Mouse (Mus musculus): ENCODE results near the gene Abca12.

The Abca12 gene

GRCm38 (mm10) chr1:71330349-71330748, 84.4 kb downstream of the Abca12 start:
- DNase-seq, result no peak

DNA sequence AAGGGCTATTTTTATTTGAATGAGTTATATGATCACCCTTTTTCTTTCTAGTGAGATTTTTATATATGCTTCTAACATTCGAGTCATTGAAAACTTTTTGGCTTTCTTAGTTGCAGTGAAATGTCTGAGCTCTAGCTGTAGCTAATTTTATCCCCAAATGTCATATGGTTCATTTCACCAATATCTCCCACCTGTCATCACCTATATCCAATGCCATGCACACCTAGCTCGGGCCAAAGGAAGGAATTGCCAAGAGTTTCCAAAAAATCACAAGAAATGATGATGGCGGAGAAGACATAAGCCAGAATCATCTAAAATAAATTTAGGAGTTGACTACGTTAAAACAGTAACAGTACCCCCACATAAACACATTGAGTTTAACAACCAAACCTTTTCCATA, 102.5 kb downstream of the Abca12 start:
- DNase-seq, result no peak

GRCm38 (mm10) chr1:71310614-71311013, 104.1 kb downstream of the Abca12 start:
- DNase-seq, result no peak

GRCm38 (mm10) chr1:71307362-71307761, 107.3 kb downstream of the Abca12 start:
- no peak for DNase-seq

GRCm38 (mm10) chr1:71306196-71306595, 108.5 kb downstream of the Abca12 start:
- DNase-seq, result no peak

GRCm38 (mm10) chr1:71304588-71304987, 110.1 kb downstream of the Abca12 start:
- no peak for DNase-seq

DNA sequence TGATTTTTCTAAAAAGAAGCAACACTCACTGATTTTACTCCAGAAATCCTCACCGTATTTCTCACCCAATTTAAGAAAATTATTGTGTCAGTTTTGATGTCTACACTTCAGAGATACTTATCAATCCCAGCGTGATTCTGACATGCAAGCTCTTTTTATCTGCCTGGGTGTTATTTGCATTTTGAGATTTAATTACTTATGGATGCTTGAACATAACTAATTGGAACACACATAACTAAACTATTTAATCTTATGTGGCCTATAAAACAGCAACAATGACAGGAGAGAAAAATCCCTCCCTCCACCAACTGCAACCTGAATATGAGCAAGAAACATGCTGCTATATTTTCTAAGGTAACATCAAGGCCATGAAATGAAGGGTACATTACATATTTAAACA, 117.7 kb downstream of the Abca12 start:
- no peak for DNase-seq

GRCm38 (mm10) chr1:71296585-71296984, 118.1 kb downstream of the Abca12 start:
- DNase-seq, result no peak

DNA sequence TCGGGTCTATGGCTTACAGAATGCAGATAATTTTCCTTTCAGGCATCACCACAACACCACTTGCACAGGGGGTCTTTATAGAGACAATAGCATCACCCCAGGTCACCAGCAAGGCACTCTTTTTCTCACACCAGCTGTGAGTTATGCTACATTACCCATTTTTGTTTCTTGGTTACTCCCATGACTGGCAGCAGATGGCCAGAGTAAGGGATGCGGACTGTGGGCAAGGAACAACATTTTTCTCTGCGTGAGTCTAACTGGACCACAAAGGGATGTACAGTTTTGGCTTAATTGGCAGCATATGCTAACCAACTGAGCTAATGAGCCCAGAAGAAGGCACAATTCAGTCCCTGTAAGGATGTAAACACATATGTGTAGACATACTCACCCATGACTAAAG, 122.8 kb downstream of the Abca12 start:
- DNase-seq, result no peak

GRCm38 (mm10) chr1:71289511-71289910, 125.2 kb downstream of the Abca12 start:
- peak; percentile 52 for DNase-seq

- no peak for DNase-seq
These were observed 137.8 kb downstream of the Abca12 start for GRCm38 (mm10) chr1:71276940-71277339.

GRCm38 (mm10) chr1:71272550-71272949, 142.2 kb downstream of the Abca12 start:
- peak; percentile 19 for DNase-seq

GRCm38 (mm10) chr1:71272077-71272476, 142.6 kb downstream of the Abca12 start:
- no peak for DNase-seq

- DNase-seq, result no peak
These were observed 144.6 kb downstream of the Abca12 start for GRCm38 (mm10) chr1:71270083-71270482.

- DNase-seq, result no peak
These were observed 148.1 kb downstream of the Abca12 start for GRCm38 (mm10) chr1:71266630-71267029.

DNA sequence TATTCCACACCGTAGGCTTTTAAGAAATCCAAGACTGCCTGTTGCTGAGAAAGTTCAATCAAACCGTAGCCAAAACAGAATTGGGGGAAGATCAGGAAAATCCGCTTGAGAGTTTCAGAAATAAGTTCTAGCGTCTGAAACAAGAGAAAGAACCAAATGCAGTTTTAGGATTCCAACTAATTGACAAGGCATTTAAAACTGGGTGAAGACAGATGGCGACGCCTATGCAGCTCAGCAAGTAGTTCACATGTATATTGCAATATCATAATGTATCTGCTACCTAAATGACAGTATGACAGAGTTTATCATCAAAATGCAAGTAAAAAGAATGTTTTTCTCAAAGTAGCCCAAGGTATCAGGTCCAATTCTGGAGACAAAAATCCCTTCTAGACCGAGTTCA, 151.2 kb downstream of the Abca12 start:
- DNase-seq, result no peak

DNA sequence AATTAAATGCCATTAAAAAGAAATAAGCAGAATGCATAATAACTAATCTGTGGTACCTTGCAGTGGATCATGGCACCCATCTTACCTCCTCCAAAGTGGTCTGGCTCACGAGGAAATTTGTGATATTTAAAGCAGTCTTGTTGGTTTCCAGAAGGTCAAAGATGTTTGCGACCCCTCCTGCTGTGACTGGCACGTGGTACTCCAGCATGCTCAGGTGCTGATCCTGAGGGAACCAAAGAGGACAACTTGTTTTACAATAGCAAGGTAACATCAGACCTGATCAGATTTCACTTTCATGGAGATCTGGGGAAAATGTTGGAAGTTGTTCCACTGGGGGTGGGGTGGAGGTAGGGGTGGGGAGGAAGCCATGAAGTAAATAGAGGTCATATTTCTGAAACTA, 170.1 kb downstream of the Abca12 start:
- DNase-seq, result no peak

DNA sequence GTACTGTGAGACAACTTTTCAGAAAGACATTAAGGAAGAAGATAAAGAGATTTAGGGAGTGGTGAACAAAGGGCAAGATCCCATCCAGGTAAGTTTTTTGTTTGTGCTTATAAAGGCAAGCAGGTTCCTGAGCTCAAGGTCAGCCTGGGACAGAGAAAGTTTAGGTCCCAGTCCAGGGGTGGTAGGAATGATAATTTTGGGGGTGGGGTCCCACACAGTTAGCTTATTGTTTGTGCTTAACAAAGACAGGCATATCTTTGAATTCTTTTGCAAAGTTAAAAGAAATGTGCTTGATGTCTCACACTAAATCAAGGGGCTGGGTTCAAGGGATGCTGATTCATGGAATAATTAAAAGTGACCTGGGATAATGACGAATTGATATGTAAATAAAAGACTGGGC, 173.3 kb downstream of the Abca12 start:
- no peak for DNase-seq

- DNase-seq, result no peak
These were observed 175.1 kb downstream of the Abca12 start for GRCm38 (mm10) chr1:71239586-71239985.

GRCm38 (mm10) chr1:71235335-71235734, 179.4 kb downstream of the Abca12 start:
- DNase-seq, result no peak

DNA sequence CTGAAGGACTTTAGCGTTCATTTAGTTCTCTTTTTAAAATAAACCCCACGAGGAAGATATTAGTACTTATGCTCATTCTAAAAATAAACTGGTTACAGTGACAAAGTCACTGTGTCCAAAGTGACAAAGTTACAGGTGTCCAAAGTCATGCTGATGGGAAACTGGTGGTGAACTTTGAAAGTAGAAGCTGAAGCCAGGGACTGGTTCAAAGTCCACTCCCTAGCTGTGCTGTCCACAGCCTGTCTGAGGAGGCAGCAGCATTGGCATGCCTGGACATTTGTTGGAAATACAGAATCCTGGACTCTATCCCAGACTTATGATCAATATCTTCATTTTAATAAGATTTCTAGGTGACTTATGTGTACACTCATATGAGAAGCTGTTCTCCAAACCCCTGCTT, 183.5 kb downstream of the Abca12 start:
- DNase-seq, result no peak

DNA sequence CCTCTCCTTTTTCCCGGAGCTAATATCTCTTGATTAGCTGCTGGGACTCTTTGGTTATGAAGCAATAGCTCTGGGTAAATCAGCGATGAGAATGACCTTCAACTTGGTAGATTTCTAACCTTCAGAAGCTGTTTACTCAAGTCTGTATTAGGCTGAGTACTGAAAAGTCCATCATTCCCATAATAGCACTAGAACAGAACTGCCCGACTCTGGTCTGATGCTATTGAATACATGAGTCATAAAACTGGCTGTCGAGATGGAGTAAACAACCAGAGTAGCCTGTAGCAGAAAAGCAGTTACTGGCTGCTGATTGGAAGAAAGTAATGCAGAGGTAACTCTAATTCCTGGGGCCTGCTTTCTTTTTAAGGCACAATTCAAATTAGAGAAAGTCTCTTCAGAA, 211.1 kb downstream of the Abca12 start:
- DNase-seq, result no peak

- DNase-seq, result no peak
These were observed 218.5 kb downstream of the Abca12 start for GRCm38 (mm10) chr1:71196191-71196590.

- DNase-seq, result no peak
These were observed 219.4 kb downstream of the Abca12 start for GRCm38 (mm10) chr1:71195333-71195732.

- no peak for DNase-seq
These were observed 220.8 kb downstream of the Abca12 start for GRCm38 (mm10) chr1:71193931-71194330.

Data from right cerebral cortex, postnatal 25 days (tissue).